Mouse (Mus musculus): ENCODE data around the gene Ppm1j. TPM values are rescaled to one million over a fixed set of nuclear protein-coding genes. Genes with fewer than 3 reads are reported as not detected.

The Ppm1j gene
- polyA plus RNA-seq, 1 experiment from 2014 or later: 0.66 TPM

- Histone ChIP-seq H3K4me2 (replicated peaks) (no peak overlapping the region), H3K36me3 (no peaks in the 10 kb centered on the region), H3K9ac (replicated peaks) (no peak overlapping the region), H3K9me3 (no peaks in the 10 kb centered on the region), H3K4me1 (no peaks in the 10 kb centered on the region), H3K27ac (replicated peaks) (no peak overlapping the region), H3K4me3 (no peak overlapping the region), H3K27me3 (peaks cover 20% of the 10 kb centered on the region)
- 80% methylated on average over 4 of the region's 4 CpGs for WGBS
- ATAC-seq (ENCODE audit: low FRiP score, low read depth): no peak
These were observed 13.1 kb upstream of the Ppm1j start for GRCm38 (mm10) chr3:104767716-104768115.

GRCm38 (mm10) chr3:104769135-104769534 lies 11.7 kb upstream of the Ppm1j start:
- H3K36me3 ChIP-seq: no peaks in the 10 kb centered on the region
- H3K9me3 ChIP-seq: no peaks in the 10 kb centered on the region
- no peak for ATAC-seq (ENCODE audit: low FRiP score, low read depth)
- H3K27ac ChIP-seq (replicated peaks): no peak overlapping the region
- H3K9ac ChIP-seq (replicated peaks): no peak overlapping the region
- H3K27me3 ChIP-seq: peaks cover 28% of the 10 kb centered on the region
- H3K4me2 ChIP-seq (replicated peaks): no peak overlapping the region
- no peaks in the 10 kb centered on the region for H3K4me1 ChIP-seq
- WGBS: 32% methylated on average over 3 of the region's 3 CpGs
- no peak overlapping the region for H3K4me3 ChIP-seq

- Histone ChIP-seq H3K4me1 (no peaks in the 10 kb centered on the region), H3K4me3 (no peak overlapping the region), H3K36me3 (no peaks in the 10 kb centered on the region), H3K9me3 (no peaks in the 10 kb centered on the region), H3K4me2 (replicated peaks) (no peak overlapping the region), H3K27ac (replicated peaks) (no peak overlapping the region), H3K9ac (replicated peaks) (no peak overlapping the region), H3K27me3 (peaks cover 28% of the 10 kb centered on the region)
- no peak for ATAC-seq (ENCODE audit: low FRiP score, low read depth)
- whole genome bisulfite sequencing: 49% methylated on average over 10 of the region's 10 CpGs
These were observed 10.8 kb upstream of the Ppm1j start for GRCm38 (mm10) chr3:104770035-104770434.

- Histone ChIP-seq H3K9me3 (no peaks in the 10 kb centered on the region), H3K4me3 (no peak overlapping the region), H3K4me1 (no peaks in the 10 kb centered on the region), H3K27me3 (peaks cover 34% of the 10 kb centered on the region), H3K36me3 (no peaks in the 10 kb centered on the region), H3K27ac (replicated peaks) (no peak overlapping the region), H3K4me2 (replicated peaks) (no peak overlapping the region), H3K9ac (replicated peaks) (no peak overlapping the region)
- no peak for ATAC-seq (ENCODE audit: low FRiP score, low read depth)
- 71% methylated on average over 3 of the region's 3 CpGs for WGBS
These were observed 9.9 kb upstream of the Ppm1j start for GRCm38 (mm10) chr3:104770918-104771317.

GRCm38 (mm10) chr3:104771460-104771859 lies 9.4 kb upstream of the Ppm1j start:
- H3K4me3 ChIP-seq: no peak overlapping the region
- no peak overlapping the region for H3K4me2 ChIP-seq (replicated peaks)
- no peaks in the 10 kb centered on the region for H3K9me3 ChIP-seq
- H3K27ac ChIP-seq (replicated peaks): no peak overlapping the region
- no peaks in the 10 kb centered on the region for H3K36me3 ChIP-seq
- ATAC-seq (ENCODE audit: low FRiP score, low read depth): no peak
- H3K4me1 ChIP-seq: no peaks in the 10 kb centered on the region
- H3K27me3 ChIP-seq: peaks cover 39% of the 10 kb centered on the region
- H3K9ac ChIP-seq (replicated peaks): no peak overlapping the region
- 58% methylated on average over 6 of the region's 6 CpGs for WGBS

GRCm38 (mm10) chr3:104773301-104773700 lies 7.6 kb upstream of the Ppm1j start:
- no peak for ATAC-seq (ENCODE audit: low FRiP score, low read depth)
- H3K36me3 ChIP-seq: no peaks in the 10 kb centered on the region
- H3K9ac ChIP-seq (replicated peaks): no peak overlapping the region
- no peaks in the 10 kb centered on the region for H3K9me3 ChIP-seq
- 0 out of 2 replicates have a peak, but pooled peaks cover 4% of the 10 kb centered on the region for H3K4me1 ChIP-seq
- H3K27me3 ChIP-seq: peaks cover 57% of the 10 kb centered on the region
- no peak overlapping the region for H3K27ac ChIP-seq (replicated peaks)
- no peak overlapping the region for H3K4me2 ChIP-seq (replicated peaks)
- 64% methylated on average over 7 of the region's 7 CpGs for WGBS
- no peak overlapping the region for H3K4me3 ChIP-seq

- Histone ChIP-seq H3K27ac (replicated peaks) (no peak overlapping the region), H3K9me3 (no peaks in the 10 kb centered on the region), H3K36me3 (no peaks in the 10 kb centered on the region), H3K4me1 (peaks cover 20% of the 10 kb centered on the region), H3K4me3 (peak overlapping the region; percentile 36), H3K4me2 (replicated peaks) (peak overlapping the region; percentile 57), H3K27me3 (peaks cover 86% of the 10 kb centered on the region), H3K9ac (replicated peaks) (peak overlapping the region; percentile 34; the same call in 1 of the 2 replicates)
- WGBS: 1% methylated on average over 20 of the region's 20 CpGs
- 0 out of 2 replicates have a peak, but pooled peaks have one; percentile 11 for ATAC-seq (ENCODE audit: low FRiP score, low read depth)
These were observed 3.5 kb upstream of the Ppm1j start for GRCm38 (mm10) chr3:104777342-104777741.

GRCm38 (mm10) chr3:104779949-104780348 lies 907 bp upstream of the Ppm1j start:
- WGBS: 3% methylated on average over 7 of the region's 7 CpGs

GRCm38 (mm10) chr3:104781471-104781903 lies 631 bp downstream of the Ppm1j start, which contains the start of gene Fam19a3:
Gene Fam19a3 (minus strand): TSS chr3:104781840.
- Histone ChIP-seq H3K4me1 (peaks cover 20% of the 10 kb centered on the region), H3K9me3 (no peaks in the 10 kb centered on the region), H3K4me2 (replicated peaks) (peak within 1 kb of the TSS; percentile 76), H3K4me3 (peak within 1 kb of the TSS; percentile 45), H3K27me3 (peaks cover 99% of the 10 kb centered on the region), H3K27ac (replicated peaks) (no peak within 1 kb of the TSS), H3K9ac (replicated peaks) (peak within 1 kb of the TSS; percentile 47), H3K36me3 (no peaks in the 10 kb centered on the region)
- 0% methylated on average over 21 of the region's 26 CpGs for WGBS
- ATAC-seq (ENCODE audit: low FRiP score, low read depth): no peak

More at GRCm38 (mm10) chr3:104779949-104780348, 907 bp upstream of the Ppm1j start:
- H3K4me1 ChIP-seq: peaks cover 20% of the 10 kb centered on the region
- no peaks in the 10 kb centered on the region for H3K9me3 ChIP-seq
- no peak for ATAC-seq (ENCODE audit: low FRiP score, low read depth)
- H3K4me2 ChIP-seq (replicated peaks): no peak overlapping the region
- no peaks in the 10 kb centered on the region for H3K36me3 ChIP-seq
- H3K4me3 ChIP-seq: no peak overlapping the region
- peaks cover 96% of the 10 kb centered on the region for H3K27me3 ChIP-seq
- H3K27ac ChIP-seq (replicated peaks): no peak overlapping the region
- H3K9ac ChIP-seq (replicated peaks): no peak overlapping the region

GRCm38 (mm10) chr3:104782061-104782681 lies 1.3 kb downstream of the Ppm1j start:
- Histone ChIP-seq H3K4me1 (peaks cover 19% of the 10 kb centered on the region), H3K4me2 (replicated peaks) (peak overlapping the region; percentile 76), H3K27ac (replicated peaks) (no peak overlapping the region), H3K4me3 (no peak overlapping the region), H3K27me3 (peaks cover 98% of the 10 kb centered on the region), H3K9me3 (no peaks in the 10 kb centered on the region), H3K9ac (replicated peaks) (no peak overlapping the region), H3K36me3 (no peaks in the 10 kb centered on the region)
- WGBS: 17% methylated on average over 12 of the region's 12 CpGs
- no peak for ATAC-seq (ENCODE audit: low FRiP score, low read depth)

GRCm38 (mm10) chr3:104783971-104784500 lies 3.2 kb downstream of the Ppm1j start:
- no peaks in the 10 kb centered on the region for H3K36me3 ChIP-seq
- no peak overlapping the region for H3K4me3 ChIP-seq
- no peak overlapping the region for H3K4me2 ChIP-seq (replicated peaks)
- H3K4me1 ChIP-seq: peaks cover 20% of the 10 kb centered on the region
- H3K9me3 ChIP-seq: no peaks in the 10 kb centered on the region
- WGBS: 46% methylated on average over 14 of the region's 14 CpGs
- no peak for ATAC-seq (ENCODE audit: low FRiP score, low read depth)
- no peak overlapping the region for H3K27ac ChIP-seq (replicated peaks)
- H3K9ac ChIP-seq (replicated peaks): no peak overlapping the region
- peaks cover 87% of the 10 kb centered on the region for H3K27me3 ChIP-seq

- no peak for ATAC-seq (ENCODE audit: low FRiP score, low read depth)
- Histone ChIP-seq H3K27ac (replicated peaks) (no peak overlapping the region), H3K4me1 (peaks cover 32% of the 10 kb centered on the region), H3K36me3 (no peaks in the 10 kb centered on the region), H3K4me3 (no peak overlapping the region), H3K9me3 (no peaks in the 10 kb centered on the region), H3K27me3 (peaks cover 87% of the 10 kb centered on the region), H3K9ac (replicated peaks) (no peak overlapping the region), H3K4me2 (replicated peaks) (no peak overlapping the region)
- WGBS: 89% methylated on average over 6 of the region's 6 CpGs
These were observed 4.4 kb downstream of the Ppm1j start for GRCm38 (mm10) chr3:104785284-104785683.
